Mouse (Mus musculus) heart, adult 11 months (tissue): ENCODE measurements around the gene Tgm2.

Experiments used
- DNase-seq: peaks from one replicate; pipeline ENCODE4 v3.0.0; 2022

The Tgm2 gene

GRCm38 (mm10) chr2:158146223-158146622 lies at the start of gene Tgm2:
Gene Tgm2 (minus strand): TSS chr2:158146436.
- DNase-seq: peak; percentile 99

GRCm38 (mm10) chr2:158194945-158195640 lies 48.9 kb upstream of the Tgm2 start:
- DNase-seq: peak; percentile 96

- no peak for DNase-seq
Observed at GRCm38 (mm10) chr2:158193611-158194336, 47.5 kb upstream of the Tgm2 start.

- peak; percentile 99 for DNase-seq
Observed at GRCm38 (mm10) chr2:158191098-158191497, 44.9 kb upstream of the Tgm2 start.

GRCm38 (mm10) chr2:158189451-158189850 lies 43.2 kb upstream of the Tgm2 start:
- no peak for DNase-seq

- no peak for DNase-seq
Observed at GRCm38 (mm10) chr2:158186206-158186871, 40.1 kb upstream of the Tgm2 start.

- no peak for DNase-seq
Observed at GRCm38 (mm10) chr2:158183266-158183665, 37.0 kb upstream of the Tgm2 start.

- no peak for DNase-seq
Observed at GRCm38 (mm10) chr2:158181932-158182331, 35.7 kb upstream of the Tgm2 start.

GRCm38 (mm10) chr2:158180797-158181196 lies 34.6 kb upstream of the Tgm2 start:
- no peak for DNase-seq

- DNase-seq: peak; percentile 98
Observed at GRCm38 (mm10) chr2:158179370-158180111, 33.3 kb upstream of the Tgm2 start.

GRCm38 (mm10) chr2:158178696-158179369 lies 32.6 kb upstream of the Tgm2 start:
- peak; percentile 98 for DNase-seq

GRCm38 (mm10) chr2:158178139-158178538 lies 31.9 kb upstream of the Tgm2 start:
- no peak for DNase-seq

- DNase-seq: no peak
Observed at GRCm38 (mm10) chr2:158177574-158177973, 31.3 kb upstream of the Tgm2 start.

GRCm38 (mm10) chr2:158176763-158177162 lies 30.5 kb upstream of the Tgm2 start:
- no peak for DNase-seq

- peak; percentile 93 for DNase-seq
Observed at GRCm38 (mm10) chr2:158175433-158175832, 29.2 kb upstream of the Tgm2 start.

GRCm38 (mm10) chr2:158174958-158175357 lies 28.7 kb upstream of the Tgm2 start:
- peak; percentile 89 for DNase-seq

GRCm38 (mm10) chr2:158174438-158174837 lies 28.2 kb upstream of the Tgm2 start:
- peak; percentile 96 for DNase-seq

- no peak for DNase-seq
Observed at GRCm38 (mm10) chr2:158170394-158170793, 24.2 kb upstream of the Tgm2 start.

- peak; percentile 90 for DNase-seq
Observed at GRCm38 (mm10) chr2:158169771-158170170, 23.5 kb upstream of the Tgm2 start.

- peak; percentile 87 for DNase-seq
Observed at GRCm38 (mm10) chr2:158169351-158169750, 23.1 kb upstream of the Tgm2 start.

- peak; percentile 97 for DNase-seq
Observed at GRCm38 (mm10) chr2:158168741-158169211, 22.5 kb upstream of the Tgm2 start.

- DNase-seq: peak; percentile 91
Observed at GRCm38 (mm10) chr2:158167496-158168205, 21.4 kb upstream of the Tgm2 start.
